Mouse (Mus musculus) limb, embryonic 13.5 days (tissue): ENCODE results near the gene Snx1. TPM values are rescaled to one million over a fixed set of nuclear protein-coding genes. Genes with fewer than 3 reads are reported as not detected.

Experiments used
- ATAC-seq: fragments of 200-750 bp; cut with Nextera tagmentation; 2 replicates; pipeline ENCODE4 v1.8.0; 2017; ENCODE audit warnings: low read depth, moderate number of reproducible peaks, moderate TSS enrichment; ENCODE audit not compliant: low FRiP score
- H3K27ac ChIP-seq: fragments of 300-500 bp; sonication (generic); 2 replicates; pipeline ENCODE4 v1.5.1; 2015; ENCODE audit warnings: inconsistent platforms, mild to moderate bottlenecking, moderate library complexity
- H3K27me3 ChIP-seq: fragments of 300-500 bp; sonication (generic); 2 replicates; pipeline ENCODE4 v1.6.1; 2015; ENCODE audit warnings: mild to moderate bottlenecking, inconsistent platforms
- H3K36me3 ChIP-seq: fragments of 300-500 bp; sonication (generic); 2 replicates; pipeline ENCODE4 v1.6.1; 2015; ENCODE audit warnings: inconsistent platforms, mild to moderate bottlenecking, moderate library complexity
- H3K4me1 ChIP-seq: fragments of 300-500 bp; sonication (generic); 2 replicates; pipeline ENCODE4 v1.6.1; 2015; ENCODE audit warnings: inconsistent platforms
- H3K4me2 ChIP-seq: fragments of 300-500 bp; sonication (generic); replicated peaks from 2 replicates; pipeline ENCODE4 v1.6.1; 2015; ENCODE audit warnings: inconsistent platforms, mild to moderate bottlenecking, moderate library complexity
- H3K4me3 ChIP-seq: fragments of 300-500 bp; sonication (generic); 2 replicates; pipeline ENCODE4 v1.5.1; 2015; ENCODE audit warnings: moderate library complexity, mild to moderate bottlenecking, inconsistent platforms
- H3K9ac ChIP-seq: fragments of 300-500 bp; sonication (generic); 2 replicates; pipeline ENCODE4 v1.6.1; 2015; ENCODE audit warnings: mild to moderate bottlenecking, inconsistent platforms
- H3K9me3 ChIP-seq: fragments of 300-500 bp; sonication (generic); 2 replicates; pipeline ENCODE4 v1.6.1; 2016; ENCODE audit warnings: inconsistent platforms
- WGBS: fragments of 180-500 bp; shearing (Covaris S2); methylation state at CpG from one replicate; pipeline ENCODE4 v1.1.7; 2015; 5-methylcytosine and 5-hydroxymethylcytosine counted together
- polyA plus RNA-seq: library from polyadenylated mRNA; unstranded; fragments of >200 nt; fragmentation: Nextera tagmentation; extraction: Ambion mirVana; gene quantifications from 2 replicates; pipeline ENCODE4 v1.2.1, GENCODE M21; 2015

Snx1 gene
- polyA plus RNA-seq, 1 experiment from 2014 or later = 134 TPM

DNA sequence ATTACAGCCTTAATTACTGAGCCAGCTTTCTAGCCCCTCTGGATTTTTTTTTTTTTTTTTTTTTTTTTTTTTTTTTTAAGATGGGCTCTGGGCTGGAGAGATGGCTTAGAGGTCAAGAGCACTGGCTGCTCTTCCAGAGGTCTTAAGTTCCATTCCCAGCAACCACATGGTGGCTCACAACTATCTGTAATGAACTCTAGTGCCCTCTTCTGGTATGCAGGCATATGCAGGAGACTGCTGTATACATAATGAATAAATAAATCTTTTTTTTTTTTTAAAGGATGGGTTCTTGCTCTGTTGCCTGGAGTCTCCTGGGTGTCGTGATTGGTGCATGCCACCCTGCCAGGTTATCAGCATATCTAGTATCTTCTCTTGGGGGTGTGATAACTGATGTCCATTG, 29.1 kb upstream of the Snx1 start:
- H3K36me3 ChIP-seq = no peaks in the 10 kb centered on the region
- ATAC-seq = no peak
- WGBS = 85% methylated on average over 1 of the region's 1 CpGs

DNA sequence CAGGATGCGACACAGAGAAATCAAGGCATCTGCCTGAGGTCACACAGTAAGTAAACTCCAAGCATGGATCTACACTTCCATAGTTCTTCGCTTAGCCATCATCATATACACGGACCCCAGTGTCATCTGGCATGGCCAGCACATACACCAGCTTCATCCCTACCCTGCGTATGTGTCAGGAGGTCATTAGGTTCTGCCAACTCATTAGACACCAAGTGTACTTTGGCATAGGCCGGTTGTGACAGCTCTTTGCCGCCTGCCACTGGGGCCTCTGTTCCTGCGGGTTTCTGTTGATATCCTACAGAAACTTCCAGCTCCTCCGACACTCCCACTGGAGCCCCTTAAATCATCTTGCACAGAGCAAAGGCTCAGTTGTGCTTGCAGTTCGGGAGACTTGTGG, 27.6 kb upstream of the Snx1 start:
- no peak overlapping the region for H3K4me2 ChIP-seq
- H3K27me3 ChIP-seq = peaks cover 33% of the 10 kb centered on the region
- H3K9ac ChIP-seq = no peak overlapping the region
- H3K4me3 ChIP-seq = no peak overlapping the region
- 89% methylated on average over 9 of the region's 9 CpGs for WGBS
- no peaks in the 10 kb centered on the region for H3K36me3 ChIP-seq
- H3K27ac ChIP-seq = no peak overlapping the region
- peaks cover 9% of the 10 kb centered on the region; the same call in 1 of the 2 replicates for H3K4me1 ChIP-seq
- H3K9me3 ChIP-seq = no peaks in the 10 kb centered on the region
- no peak for ATAC-seq

More for the DNA sequence above, 29.1 kb upstream of the Snx1 start:
- Histone ChIP-seq H3K4me1 (peaks cover 9% of the 10 kb centered on the region; the same call in 1 of the 2 replicates), H3K27ac (no peak overlapping the region), H3K9ac (no peak overlapping the region), H3K4me2 (no peak overlapping the region), H3K4me3 (no peak overlapping the region), H3K9me3 (no peaks in the 10 kb centered on the region), H3K27me3 (peaks cover 40% of the 10 kb centered on the region)

DNA sequence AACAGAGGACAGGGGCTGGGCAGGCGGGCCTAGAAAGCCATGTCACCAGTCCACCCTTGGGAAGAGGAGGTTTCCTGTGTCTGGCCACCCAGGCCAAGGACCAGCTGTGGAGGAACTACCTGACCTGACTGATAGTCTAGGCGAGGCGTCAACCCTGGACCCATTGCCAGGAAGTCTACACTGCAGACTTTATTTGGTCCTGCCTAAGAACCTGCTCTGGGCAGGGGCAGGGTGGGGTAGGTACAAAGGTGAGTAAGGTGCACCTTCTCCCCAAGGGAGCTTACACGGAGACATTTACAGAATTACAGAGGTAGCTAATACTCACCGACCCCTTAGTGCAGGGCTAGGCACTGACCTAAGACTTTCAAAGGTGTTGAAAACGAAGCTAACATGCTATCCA, 27.2 kb upstream of the Snx1 start:
- no peak overlapping the region for H3K27ac ChIP-seq
- WGBS = 86% methylated on average over 6 of the region's 6 CpGs
- no peak overlapping the region for H3K4me2 ChIP-seq
- H3K36me3 ChIP-seq = no peaks in the 10 kb centered on the region
- no peak for ATAC-seq
- H3K27me3 ChIP-seq = peaks cover 29% of the 10 kb centered on the region
- no peak overlapping the region for H3K9ac ChIP-seq
- no peaks in the 10 kb centered on the region for H3K9me3 ChIP-seq
- no peak overlapping the region for H3K4me3 ChIP-seq
- H3K4me1 ChIP-seq = peaks cover 9% of the 10 kb centered on the region; the same call in 1 of the 2 replicates

DNA sequence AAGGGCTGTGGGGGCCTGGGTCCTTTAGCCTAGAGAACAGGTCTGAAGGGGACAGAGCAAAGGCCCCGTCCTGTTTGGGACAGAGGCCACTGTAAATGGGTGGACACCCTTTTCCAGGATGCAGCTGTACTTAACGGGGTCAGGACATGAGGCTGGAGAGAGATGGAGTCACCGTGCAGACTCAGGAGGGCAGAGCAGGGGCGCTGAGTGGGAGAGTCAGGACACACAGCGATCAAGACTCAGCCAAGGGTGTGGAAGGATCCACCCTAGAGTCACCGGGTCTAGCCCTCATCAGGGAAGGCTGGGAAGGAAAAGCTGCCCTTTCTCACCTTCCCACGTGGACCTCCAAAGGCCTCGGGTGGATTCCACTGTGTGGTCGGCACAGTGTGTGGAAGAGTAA, 25.6 kb upstream of the Snx1 start:
- no peak for ATAC-seq
- Histone ChIP-seq H3K4me1 (no peaks in the 10 kb centered on the region), H3K27me3 (peaks cover 13% of the 10 kb centered on the region), H3K4me2 (no peak overlapping the region), H3K27ac (no peak overlapping the region), H3K9ac (no peak overlapping the region), H3K4me3 (no peak overlapping the region), H3K9me3 (no peaks in the 10 kb centered on the region), H3K36me3 (no peaks in the 10 kb centered on the region)
- 65% methylated on average over 9 of the region's 9 CpGs for WGBS

DNA sequence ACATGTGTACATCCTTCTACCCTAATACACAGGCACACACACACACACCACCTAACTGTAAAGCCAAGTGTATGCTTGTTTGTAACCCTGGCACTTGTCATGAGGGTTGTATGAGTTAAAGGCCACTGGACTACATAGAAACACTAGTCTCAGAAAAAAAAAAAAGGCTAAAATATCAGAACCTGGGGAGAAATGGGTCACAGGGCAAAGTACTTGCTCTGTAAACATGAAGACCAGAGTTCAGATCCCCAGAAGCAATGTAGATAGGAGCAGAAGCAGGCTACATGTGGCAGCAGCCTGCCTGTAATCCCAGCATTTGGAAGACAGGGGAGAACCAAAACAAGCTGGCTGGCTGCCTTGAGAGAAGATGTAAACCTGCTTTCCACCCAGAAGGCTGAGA, 19.8 kb upstream of the Snx1 start:
- Histone ChIP-seq H3K27ac (no peak overlapping the region), H3K4me1 (no peaks in the 10 kb centered on the region), H3K4me2 (no peak overlapping the region), H3K9ac (no peak overlapping the region), H3K9me3 (no peaks in the 10 kb centered on the region), H3K27me3 (no peaks in the 10 kb centered on the region; the same call in 1 of the 2 replicates), H3K36me3 (no peaks in the 10 kb centered on the region), H3K4me3 (no peak overlapping the region)
- no peak for ATAC-seq

DNA sequence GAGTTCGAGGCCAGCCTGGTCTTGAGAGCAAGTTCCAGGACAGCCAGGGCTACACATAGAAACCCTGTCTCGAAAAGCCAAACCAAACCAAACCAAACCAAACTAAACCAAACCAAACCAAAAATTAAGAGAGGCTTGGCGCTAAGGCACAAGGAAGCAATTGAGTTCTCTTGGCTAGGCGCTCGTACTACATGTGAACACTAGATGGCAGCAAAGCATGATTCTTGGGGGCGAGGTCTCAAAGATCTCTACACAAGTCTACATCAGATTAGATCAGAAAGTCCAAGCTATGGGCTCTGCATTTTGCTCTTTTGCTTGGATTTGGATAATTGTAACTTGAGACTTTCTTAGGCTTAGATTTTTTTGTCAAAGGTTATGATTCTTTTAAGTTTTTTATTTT, 17.9 kb upstream of the Snx1 start:
- Histone ChIP-seq H3K4me2 (no peak overlapping the region), H3K9me3 (no peaks in the 10 kb centered on the region), H3K9ac (no peak overlapping the region), H3K4me3 (no peak overlapping the region), H3K4me1 (no peaks in the 10 kb centered on the region), H3K27ac (no peak overlapping the region), H3K27me3 (no peaks in the 10 kb centered on the region), H3K36me3 (peaks cover 17% of the 10 kb centered on the region)
- 5% methylated on average over 6 of the region's 6 CpGs for WGBS
- ATAC-seq = no peak

DNA sequence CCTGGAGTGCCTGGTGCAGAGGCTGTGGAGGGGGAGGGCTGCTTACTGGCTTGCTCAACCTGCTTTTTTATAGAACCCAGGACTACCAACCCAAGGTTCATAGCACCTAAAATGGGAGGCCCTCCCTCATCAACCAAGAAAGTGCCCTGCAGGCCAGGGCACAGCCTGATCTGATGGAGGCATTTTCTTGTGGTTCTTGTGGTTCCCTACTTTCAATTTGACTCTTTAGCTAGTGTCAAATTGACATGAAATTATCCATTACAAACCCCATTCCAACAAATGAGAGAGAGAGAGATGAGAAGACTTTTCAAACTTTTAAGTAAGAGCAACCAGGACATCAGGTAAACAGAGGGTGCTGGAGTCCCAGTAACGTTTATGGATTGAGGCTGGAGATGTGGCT, 15.9 kb upstream of the Snx1 start:
- Histone ChIP-seq H3K27me3 (no peaks in the 10 kb centered on the region), H3K4me3 (no peak overlapping the region), H3K36me3 (peaks cover 34% of the 10 kb centered on the region), H3K9me3 (no peaks in the 10 kb centered on the region), H3K4me2 (no peak overlapping the region), H3K4me1 (no peaks in the 10 kb centered on the region), H3K9ac (no peak overlapping the region), H3K27ac (no peak overlapping the region)
- WGBS = 74% methylated on average over 1 of the region's 1 CpGs
- ATAC-seq = no peak

DNA sequence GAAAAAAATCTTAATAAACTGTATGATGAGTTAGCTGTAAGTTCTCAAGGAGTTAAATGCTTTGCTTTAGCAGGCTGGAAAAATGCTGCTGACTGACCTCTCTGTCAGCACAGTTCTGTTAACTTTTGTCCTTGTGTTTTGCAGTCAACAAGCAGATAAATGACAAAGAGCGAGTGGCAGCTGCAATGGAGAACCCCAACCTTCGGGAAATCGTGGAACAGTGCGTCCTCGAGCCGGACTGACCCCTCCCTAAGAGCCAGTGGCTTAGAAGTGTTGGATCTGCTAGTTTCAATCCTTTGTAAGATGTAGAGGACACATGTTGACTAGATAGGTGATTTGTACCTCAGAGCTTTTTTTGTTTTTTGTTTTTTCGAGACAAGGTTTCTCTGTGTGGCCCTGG, 11.8 kb upstream of the Snx1 start:
- H3K9me3 ChIP-seq = no peaks in the 10 kb centered on the region
- peaks cover 71% of the 10 kb centered on the region for H3K36me3 ChIP-seq
- 95% methylated on average over 7 of the region's 7 CpGs for WGBS
- no peak for ATAC-seq
- no peak overlapping the region for H3K27ac ChIP-seq
- no peaks in the 10 kb centered on the region for H3K27me3 ChIP-seq
- H3K4me2 ChIP-seq = no peak overlapping the region
- H3K4me3 ChIP-seq = no peak overlapping the region
- no peaks in the 10 kb centered on the region for H3K4me1 ChIP-seq
- no peak overlapping the region for H3K9ac ChIP-seq

DNA sequence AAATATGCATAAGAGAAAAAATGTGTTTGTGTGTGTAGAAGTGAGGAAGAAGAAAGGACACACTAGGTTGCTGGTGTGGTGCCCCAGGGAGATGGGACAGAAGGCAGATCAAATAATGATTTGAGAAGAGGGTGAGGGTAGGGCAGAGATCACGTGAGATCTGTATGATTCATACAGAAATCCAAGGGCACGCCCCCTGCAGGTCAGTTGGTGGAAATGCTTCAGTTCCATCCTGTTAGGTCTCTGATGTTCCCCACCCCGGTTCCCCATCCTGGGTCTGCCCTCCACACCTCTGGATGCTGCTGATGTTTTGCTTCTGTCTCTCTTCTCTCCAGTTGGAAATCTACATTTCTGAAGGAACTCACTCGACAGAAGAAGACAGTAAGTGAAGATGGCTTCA, 9.6 kb upstream of the Snx1 start:
- Histone ChIP-seq H3K4me2 (no peak overlapping the region), H3K4me1 (no peaks in the 10 kb centered on the region), H3K4me3 (no peak overlapping the region), H3K9ac (no peak overlapping the region), H3K9me3 (no peaks in the 10 kb centered on the region), H3K36me3 (peaks cover 90% of the 10 kb centered on the region), H3K27ac (no peak overlapping the region), H3K27me3 (no peaks in the 10 kb centered on the region)
- no peak for ATAC-seq
- WGBS = 53% methylated on average over 4 of the region's 4 CpGs

DNA sequence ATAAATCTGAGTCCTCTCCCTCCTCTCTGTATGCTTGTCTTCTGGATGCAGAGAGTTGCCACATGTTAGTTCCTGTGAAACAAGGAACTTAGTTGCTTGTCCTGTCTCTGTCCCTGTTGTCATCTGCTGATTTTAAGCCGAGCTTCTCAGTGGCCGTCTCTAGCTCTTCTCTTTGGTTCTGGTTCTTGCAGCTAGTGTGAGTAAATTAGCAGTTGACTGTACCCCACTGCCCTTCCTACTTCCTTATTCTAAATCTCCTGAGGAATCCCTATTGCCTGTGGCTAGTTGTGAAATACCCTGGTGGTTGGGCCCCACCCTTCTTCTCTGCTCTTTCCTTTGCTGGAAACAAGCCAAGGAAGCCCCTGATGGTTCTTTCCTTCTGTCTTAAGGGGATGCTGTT, 5.1 kb upstream of the Snx1 start:
- H3K9ac ChIP-seq = no peak overlapping the region
- no peak overlapping the region for H3K4me2 ChIP-seq
- no peak overlapping the region for H3K4me3 ChIP-seq
- H3K4me1 ChIP-seq = peaks cover 8% of the 10 kb centered on the region
- peaks cover 61% of the 10 kb centered on the region for H3K36me3 ChIP-seq
- H3K27ac ChIP-seq = no peak overlapping the region
- 91% methylated on average over 2 of the region's 2 CpGs for WGBS
- no peaks in the 10 kb centered on the region for H3K27me3 ChIP-seq
- no peaks in the 10 kb centered on the region for H3K9me3 ChIP-seq
- no peak for ATAC-seq

DNA sequence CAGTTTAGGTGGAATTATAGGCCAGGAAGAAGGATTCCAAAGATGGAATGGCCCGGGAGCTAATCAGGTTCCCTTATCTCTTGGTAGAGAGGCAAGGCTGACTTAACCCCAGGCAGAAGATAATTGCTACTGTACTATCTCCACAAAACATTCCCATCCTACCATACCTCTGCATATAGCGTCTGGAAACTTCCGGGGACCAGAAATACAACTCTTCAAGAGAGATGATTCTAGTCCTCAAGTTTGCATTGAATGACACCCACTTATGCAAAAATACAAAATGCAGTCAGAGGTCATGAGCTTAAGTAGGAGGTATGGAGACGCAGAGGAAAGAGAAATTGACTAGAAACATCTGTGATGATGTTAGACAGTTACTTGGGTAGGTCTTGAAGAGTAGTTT, 1.5 kb upstream of the Snx1 start:
- peak overlapping the region; percentile 69 for H3K4me3 ChIP-seq
- H3K9me3 ChIP-seq = no peaks in the 10 kb centered on the region
- no peak for ATAC-seq
- H3K4me2 ChIP-seq = peak overlapping the region; percentile 74
- 0 out of 2 replicates have a peak overlapping the region, but pooled peaks have one; percentile 81 for H3K9ac ChIP-seq
- H3K27me3 ChIP-seq = no peaks in the 10 kb centered on the region
- H3K36me3 ChIP-seq = peaks cover 28% of the 10 kb centered on the region
- peaks cover 30% of the 10 kb centered on the region for H3K4me1 ChIP-seq
- H3K27ac ChIP-seq = no peak overlapping the region
- 95% methylated on average over 4 of the region's 4 CpGs for WGBS

DNA sequence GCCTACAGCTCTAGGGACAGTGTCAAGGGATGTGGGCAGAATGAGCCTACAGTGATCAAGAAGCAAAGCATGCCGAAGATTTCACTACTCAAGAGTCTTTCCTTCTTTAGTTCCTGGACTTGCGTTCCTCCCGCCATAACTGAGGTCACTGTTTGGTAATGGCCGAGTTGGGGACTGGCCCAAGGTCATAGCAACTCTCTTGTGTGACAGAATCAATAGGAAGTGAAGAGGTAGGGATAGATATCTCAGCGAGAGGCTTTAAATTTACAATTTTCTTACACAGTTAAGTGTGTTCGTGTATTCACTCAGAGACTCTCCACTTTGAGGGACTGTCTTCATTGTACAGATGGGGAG, 783 bp upstream of the Snx1 start:
- 40% methylated on average over 6 of the region's 6 CpGs for WGBS
- peaks cover 21% of the 10 kb centered on the region for H3K36me3 ChIP-seq
- peaks cover 33% of the 10 kb centered on the region for H3K4me1 ChIP-seq
- H3K27me3 ChIP-seq = no peaks in the 10 kb centered on the region
- ATAC-seq = no peak
- peak overlapping the region; percentile 71; the same call in 1 of the 2 replicates for H3K27ac ChIP-seq
- H3K9ac ChIP-seq = peak overlapping the region; percentile 81
- peak overlapping the region; percentile 74 for H3K4me2 ChIP-seq
- H3K9me3 ChIP-seq = no peaks in the 10 kb centered on the region
- H3K4me3 ChIP-seq = peak overlapping the region; percentile 69

DNA sequence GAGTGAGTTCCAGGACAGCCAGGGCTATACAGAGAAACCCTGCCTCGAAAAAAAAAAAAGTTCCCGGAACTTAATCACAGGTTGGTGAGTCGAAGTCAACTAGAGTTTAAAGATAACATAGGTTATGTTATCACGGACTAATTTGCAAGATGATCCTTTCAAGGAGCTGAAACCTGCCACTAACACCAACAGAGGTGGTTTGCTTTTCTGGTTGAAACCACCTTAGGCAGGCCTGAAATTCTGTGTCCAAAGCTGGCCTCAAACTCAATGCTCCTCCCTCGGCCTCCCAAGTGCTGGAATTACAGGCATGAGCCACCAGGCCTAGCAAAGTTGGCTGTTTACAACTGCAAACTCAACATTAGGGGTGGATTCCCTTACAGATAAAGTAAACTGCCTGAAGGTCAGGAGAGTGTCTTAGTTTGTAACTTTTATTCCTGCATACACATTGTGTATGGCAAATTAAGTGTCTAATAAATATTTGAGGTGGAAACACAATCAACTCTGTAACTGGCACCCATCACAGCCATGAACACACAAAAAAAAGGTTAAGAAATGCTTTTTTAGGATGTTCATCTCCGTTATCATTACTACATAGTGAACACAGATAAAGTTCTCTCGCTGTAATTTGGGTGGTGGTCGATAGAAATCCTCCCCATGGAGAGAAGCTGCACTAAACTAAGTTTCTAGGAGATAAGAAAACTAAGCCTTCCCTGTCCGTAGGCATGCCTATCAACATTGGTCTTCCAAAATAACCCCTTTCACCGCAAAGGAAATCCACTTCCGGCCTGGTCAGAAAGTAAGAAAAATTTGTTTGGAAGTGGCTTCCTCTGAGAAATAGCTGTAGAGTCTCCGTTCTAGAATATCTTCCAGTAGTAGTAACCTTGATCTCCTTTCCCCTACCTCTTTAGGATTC, 588 bp downstream of the Snx1 start:
- Histone ChIP-seq H3K27me3 (no peaks in the 10 kb centered on the region), H3K4me1 (peaks cover 36% of the 10 kb centered on the region), H3K4me2 (peak overlapping the region; percentile 74), H3K36me3 (peaks cover 11% of the 10 kb centered on the region), H3K27ac (peak overlapping the region; percentile 7; the same call in 1 of the 2 replicates), H3K4me3 (peak overlapping the region; percentile 69), H3K9ac (peak overlapping the region; percentile 48; the same call in 1 of the 2 replicates), H3K9me3 (no peaks in the 10 kb centered on the region)
- WGBS = 56% methylated on average over 12 of the region's 12 CpGs
- ATAC-seq = no peak
